19 mouse cellular contexts compared by ENCODE assay signal in genomic region chr7:137199533-137199932, GRCm38 (mm10).
"Had no signal": no experiment of that assay in that cellular context is flagged by ENCODE, and none has a peak within 500 bp of the region (broad histone marks: within the 10 kb centered on the region; RNA-seq: fewer than 3 reads in every experiment).

No protein-coding gene starts in this region.

- DNase-seq: kidney, adult 18-20 months; kidney, adult 9 months; kidney, postnatal 14 days; kidney, postnatal 4 days; left cerebral cortex, postnatal 4 days; liver, postnatal 0 days; lung, embryonic 14.5 days; lung, postnatal 36 days; thymus, adult 18-20 months; thymus, postnatal 36 days had no signal

- H3K4me2 ChIP-seq: limb, embryonic 12.5 days; limb, embryonic 15.5 days; liver, embryonic 11.5 days; lung, embryonic 14.5 days; midbrain, embryonic 12.5 days; neural tube, embryonic 12.5 days had no signal

- H3K9me3 ChIP-seq: limb, embryonic 12.5 days; limb, embryonic 15.5 days; midbrain, embryonic 12.5 days; neural tube, embryonic 12.5 days had no signal

- H3K4me1 ChIP-seq: limb, embryonic 12.5 days; limb, embryonic 15.5 days; megakaryocyte, embryonic 14.5 days had no signal

- H3K4me3 ChIP-seq: limb, embryonic 12.5 days; limb, embryonic 15.5 days; megakaryocyte, embryonic 14.5 days; midbrain, embryonic 12.5 days; neural tube, embryonic 12.5 days had no signal

- ATAC-seq: liver, postnatal 0 days; lung, postnatal 0 days; midbrain, embryonic 16.5 days had no signal

- H3K27me3 ChIP-seq: neural tube, embryonic 12.5 days had no signal

- H3K27ac ChIP-seq: limb, embryonic 12.5 days; liver, embryonic 14.5 days; neural tube, embryonic 12.5 days had no signal

- H3K9ac ChIP-seq: limb, embryonic 12.5 days; limb, embryonic 15.5 days; liver, embryonic 14.5 days; liver, postnatal 0 days; lung, embryonic 14.5 days; midbrain, embryonic 12.5 days; neural tube, embryonic 12.5 days had no signal
